Mouse (Mus musculus): ENCODE data around the gene Kmo. TPM values are rescaled to one million over a fixed set of nuclear protein-coding genes. Genes with fewer than 3 reads are reported as not detected.

The Kmo gene
- polyA plus RNA-seq, 1 experiment from 2014 or later, result not detected

- H3K27ac ChIP-seq (replicated peaks), result no peak overlapping the region
- no peak overlapping the region for H3K4me2 ChIP-seq (replicated peaks)
- 86% methylated on average over 6 of the region's 6 CpGs for WGBS
- H3K36me3 ChIP-seq, result no peaks in the 10 kb centered on the region
- no peaks in the 10 kb centered on the region for H3K9me3 ChIP-seq
- H3K4me1 ChIP-seq, result no peaks in the 10 kb centered on the region
- H3K27me3 ChIP-seq, result no peaks in the 10 kb centered on the region
- H3K4me3 ChIP-seq, result no peak overlapping the region
- no peak overlapping the region for H3K9ac ChIP-seq (replicated peaks)
- ATAC-seq (replicated peaks), result no peak
Observed at GRCm38 (mm10) chr1:175677459-175677858, 57.3 kb downstream of the Kmo start.

GRCm38 (mm10) chr1:175680995-175681394 lies 60.8 kb downstream of the Kmo start:
- ATAC-seq (replicated peaks), result no peak
- 81% methylated on average over 6 of the region's 6 CpGs for whole genome bisulfite sequencing

GRCm38 (mm10) chr1:175691686-175692245 lies 71.6 kb downstream of the Kmo start:
- peaks cover 8% of the 10 kb centered on the region; the same call in 1 of the 2 replicates for H3K36me3 ChIP-seq
- H3K27ac ChIP-seq (replicated peaks), result peak overlapping the region; percentile 88
- H3K27me3 ChIP-seq, result no peaks in the 10 kb centered on the region
- no peaks in the 10 kb centered on the region for H3K9me3 ChIP-seq
- peak overlapping the region; percentile 77 for H3K9ac ChIP-seq (replicated peaks)
- ATAC-seq (replicated peaks), result no peak; the same call in 1 of the 2 replicates
- peak overlapping the region; percentile 92 for H3K4me2 ChIP-seq (replicated peaks)
- peak overlapping the region; percentile 75 for H3K4me3 ChIP-seq
- peaks cover 20% of the 10 kb centered on the region for H3K4me1 ChIP-seq
- WGBS, result under 1% methylated on average over 22 of the region's 22 CpGs

More at GRCm38 (mm10) chr1:175680995-175681394, 60.8 kb downstream of the Kmo start:
- H3K9me3 ChIP-seq, result no peaks in the 10 kb centered on the region
- H3K27ac ChIP-seq (replicated peaks), result no peak overlapping the region
- H3K4me3 ChIP-seq, result no peak overlapping the region
- no peaks in the 10 kb centered on the region for H3K27me3 ChIP-seq
- H3K36me3 ChIP-seq, result no peaks in the 10 kb centered on the region
- no peaks in the 10 kb centered on the region for H3K4me1 ChIP-seq
- no peak overlapping the region for H3K9ac ChIP-seq (replicated peaks)
- no peak overlapping the region for H3K4me2 ChIP-seq (replicated peaks)

GRCm38 (mm10) chr1:175692246-175692996 lies 72.2 kb downstream of the Kmo start, which contains the start of the genes Opn3 and Chml:
Opn3 (minus strand) TSS chr1:175692776.
Chml (minus strand) TSS chr1:175692901.
- Histone ChIP-seq H3K4me2 (replicated peaks) (peak within 1 kb of the TSS; percentile 92), H3K4me3 (peak within 1 kb of the TSS; percentile 75), H3K27me3 (no peaks in the 10 kb centered on the region), H3K4me1 (peaks cover 20% of the 10 kb centered on the region), H3K9ac (replicated peaks) (peak within 1 kb of the TSS; percentile 77), H3K27ac (replicated peaks) (peak within 1 kb of the TSS; percentile 88), H3K9me3 (no peaks in the 10 kb centered on the region), H3K36me3 (peaks cover 4% of the 10 kb centered on the region; the same call in 1 of the 2 replicates)
- WGBS, result under 1% methylated on average over 59 of the region's 73 CpGs
- ATAC-seq (replicated peaks), result peak; percentile 97

GRCm38 (mm10) chr1:175692997-175693361 lies 72.8 kb downstream of the Kmo start:
- peaks cover 20% of the 10 kb centered on the region for H3K4me1 ChIP-seq
- no peaks in the 10 kb centered on the region for H3K27me3 ChIP-seq
- H3K4me3 ChIP-seq, result peak overlapping the region; percentile 75
- peak overlapping the region; percentile 92 for H3K4me2 ChIP-seq (replicated peaks)
- H3K36me3 ChIP-seq, result no peaks in the 10 kb centered on the region
- no peaks in the 10 kb centered on the region for H3K9me3 ChIP-seq
- WGBS, result 1% methylated on average over 17 of the region's 17 CpGs
- H3K27ac ChIP-seq (replicated peaks), result peak overlapping the region; percentile 88
- 0 out of 2 replicates have a peak overlapping the region, but pooled peaks have one; percentile 17 for H3K9ac ChIP-seq (replicated peaks)
- no peak; the same call in none of the 2 replicates for ATAC-seq (replicated peaks)

- H3K36me3 ChIP-seq, result no peaks in the 10 kb centered on the region
- H3K27ac ChIP-seq (replicated peaks), result peak overlapping the region; percentile 88
- ATAC-seq (replicated peaks), result peak; percentile 7
- H3K4me3 ChIP-seq, result peak overlapping the region; percentile 75
- peaks cover 20% of the 10 kb centered on the region for H3K4me1 ChIP-seq
- H3K4me2 ChIP-seq (replicated peaks), result peak overlapping the region; percentile 92
- H3K9ac ChIP-seq (replicated peaks), result no peak overlapping the region
- WGBS, result 39% methylated on average over 12 of the region's 12 CpGs
- no peaks in the 10 kb centered on the region for H3K27me3 ChIP-seq
- H3K9me3 ChIP-seq, result no peaks in the 10 kb centered on the region
Observed at GRCm38 (mm10) chr1:175693429-175693960, 73.3 kb downstream of the Kmo start.

- no peak for ATAC-seq (replicated peaks)
- Histone ChIP-seq H3K4me1 (no peaks in the 10 kb centered on the region), H3K4me2 (replicated peaks) (no peak within 1 kb of the TSS), H3K9me3 (no peaks in the 10 kb centered on the region), H3K9ac (replicated peaks) (no peak within 1 kb of the TSS), H3K27ac (replicated peaks) (no peak within 1 kb of the TSS), H3K4me3 (no peak within 1 kb of the TSS), H3K36me3 (no peaks in the 10 kb centered on the region), H3K27me3 (no peaks in the 10 kb centered on the region)
- WGBS, result 73% methylated on average over 1 of the region's 1 CpGs
Observed at GRCm38 (mm10) chr1:175698293-175698692, 78.1 kb downstream of the Kmo start, which contains the start of gene Wdr64. Wdr64 (plus strand) TSS chr1:175698593.

GRCm38 (mm10) chr1:175699375-175699774 lies 79.2 kb downstream of the Kmo start:
- no peaks in the 10 kb centered on the region for H3K27me3 ChIP-seq
- H3K27ac ChIP-seq (replicated peaks), result no peak overlapping the region
- H3K4me2 ChIP-seq (replicated peaks), result no peak overlapping the region
- H3K9ac ChIP-seq (replicated peaks), result no peak overlapping the region
- H3K4me3 ChIP-seq, result no peak overlapping the region
- no peaks in the 10 kb centered on the region for H3K9me3 ChIP-seq
- no peak for ATAC-seq (replicated peaks)
- H3K36me3 ChIP-seq, result no peaks in the 10 kb centered on the region
- no peaks in the 10 kb centered on the region for H3K4me1 ChIP-seq
- 66% methylated on average over 3 of the region's 3 CpGs for WGBS

- H3K4me2 ChIP-seq (replicated peaks), result no peak overlapping the region
- no peak overlapping the region for H3K4me3 ChIP-seq
- no peak overlapping the region for H3K9ac ChIP-seq (replicated peaks)
- 41% methylated on average over 4 of the region's 4 CpGs for WGBS
- H3K9me3 ChIP-seq, result no peaks in the 10 kb centered on the region
- no peaks in the 10 kb centered on the region for H3K27me3 ChIP-seq
- H3K4me1 ChIP-seq, result no peaks in the 10 kb centered on the region
- no peak overlapping the region for H3K27ac ChIP-seq (replicated peaks)
- no peaks in the 10 kb centered on the region for H3K36me3 ChIP-seq
- ATAC-seq (replicated peaks), result no peak
Observed at GRCm38 (mm10) chr1:175699796-175700195, 79.6 kb downstream of the Kmo start.

GRCm38 (mm10) chr1:175701145-175701544 lies 81.0 kb downstream of the Kmo start:
- Histone ChIP-seq H3K9ac (replicated peaks) (no peak overlapping the region), H3K4me1 (no peaks in the 10 kb centered on the region), H3K9me3 (no peaks in the 10 kb centered on the region), H3K4me3 (no peak overlapping the region), H3K27ac (replicated peaks) (no peak overlapping the region), H3K27me3 (no peaks in the 10 kb centered on the region), H3K36me3 (no peaks in the 10 kb centered on the region), H3K4me2 (replicated peaks) (no peak overlapping the region)
- ATAC-seq (replicated peaks), result no peak
- WGBS, result 79% methylated on average over 4 of the region's 4 CpGs

GRCm38 (mm10) chr1:175707599-175707998 lies 87.4 kb downstream of the Kmo start:
- Histone ChIP-seq H3K9me3 (no peaks in the 10 kb centered on the region), H3K4me1 (no peaks in the 10 kb centered on the region), H3K27ac (replicated peaks) (no peak overlapping the region), H3K36me3 (no peaks in the 10 kb centered on the region), H3K4me2 (replicated peaks) (no peak overlapping the region), H3K27me3 (no peaks in the 10 kb centered on the region), H3K4me3 (no peak overlapping the region), H3K9ac (replicated peaks) (no peak overlapping the region)
- ATAC-seq (replicated peaks), result no peak
- WGBS, result 74% methylated on average over 5 of the region's 5 CpGs

GRCm38 (mm10) chr1:175708013-175708412 lies 87.8 kb downstream of the Kmo start:
- Histone ChIP-seq H3K9ac (replicated peaks) (no peak overlapping the region), H3K9me3 (no peaks in the 10 kb centered on the region), H3K36me3 (no peaks in the 10 kb centered on the region), H3K27me3 (no peaks in the 10 kb centered on the region), H3K4me3 (no peak overlapping the region), H3K27ac (replicated peaks) (no peak overlapping the region), H3K4me1 (no peaks in the 10 kb centered on the region), H3K4me2 (replicated peaks) (no peak overlapping the region)
- no peak for ATAC-seq (replicated peaks)
